Mouse (Mus musculus) small intestine, adult 2 months (tissue): ENCODE measurements around the gene Utp4. TPM values are rescaled to one million over a fixed set of nuclear protein-coding genes. Genes with fewer than 3 reads are reported as not detected.

ENCODE experiments used
- H3K27ac ChIP-seq: fragments of 200-500 bp; 2 replicates; pipeline ENCODE4 v1.5.1; 2012; ENCODE audit warnings: low read depth, low read length, control low read depth, inconsistent platforms; ENCODE audit not compliant: insufficient read depth
- H3K27me3 ChIP-seq: fragments of 200-500 bp; 2 replicates; pipeline ENCODE4 v1.6.1; 2012; ENCODE audit warnings: mild to moderate bottlenecking, moderate library complexity, low read length, inconsistent platforms; ENCODE audit not compliant: control insufficient read depth, insufficient read depth
- H3K36me3 ChIP-seq: fragments of 200-500 bp; 2 replicates; pipeline ENCODE4 v1.6.1; 2012; ENCODE audit warnings: mild to moderate bottlenecking, low read length, control low read depth, inconsistent platforms; ENCODE audit not compliant: control insufficient read depth, insufficient read depth
- H3K4me1 ChIP-seq: fragments of 200-500 bp; 2 replicates; pipeline ENCODE4 v1.6.1; 2012; ENCODE audit warnings: low read length, inconsistent platforms, mixed read lengths; ENCODE audit not compliant: control insufficient read depth, insufficient read depth, insufficient read length
- H3K4me3 ChIP-seq: fragments of 200-500 bp; 2 replicates; pipeline ENCODE4 v1.5.1; 2012; ENCODE audit warnings: low read depth, mild to moderate bottlenecking, control low read depth, inconsistent platforms, low read length, moderate library complexity
- CTCF ChIP-seq: fragments of 200-500 bp; IDR thresholded peaks from 2 replicates; pipeline ENCODE4 v1.5.1; 2012; ENCODE audit warnings: low read depth, mild to moderate bottlenecking, control low read depth, inconsistent platforms, low read length, moderate library complexity, mixed read lengths; ENCODE audit not compliant: insufficient replicate concordance, insufficient read length; ENCODE audit errors: extremely low read depth
- POLR2A ChIP-seq: fragments of 200-500 bp; IDR thresholded peaks from 2 replicates; pipeline ENCODE4 v1.6.1; 2012; ENCODE audit warnings: low read depth, mild to moderate bottlenecking, control low read depth, inconsistent platforms, low read length, moderate library complexity
- WGBS: fragments of 180-500 bp; shearing (Covaris S2); methylation state at CpG from one replicate; pipeline ENCODE4 v1.1.7; 2018; 5-methylcytosine and 5-hydroxymethylcytosine counted together
- polyA plus RNA-seq: library from polyadenylated mRNA; depleted of rRNA; stranded (reverse); fragments of >200 nt; gene quantifications from 2 replicates; pipeline ENCODE4 v1.2.3, GENCODE M21; 2012; rRNA removed

The Utp4 gene
- polyA plus RNA-seq, 1 experiment, result 7.7 TPM

GRCm38 (mm10) chr8:106959626-106960025 lies 66.2 kb downstream of the Utp4 start:
- TF ChIP-seq CTCF (no peak), POLR2A (no peak)
- Histone ChIP-seq H3K4me3 (no peak overlapping the region), H3K4me1 (no peaks in the 10 kb centered on the region), H3K27me3 (no peaks in the 10 kb centered on the region), H3K27ac (no peak overlapping the region), H3K36me3 (no peaks in the 10 kb centered on the region)
- 82% methylated on average over 2 of the region's 2 CpGs for WGBS

GRCm38 (mm10) chr8:106962322-106962721 lies 68.9 kb downstream of the Utp4 start:
- WGBS, result 77% methylated on average over 3 of the region's 3 CpGs
- no peak for TF ChIP-seq POLR2A
- TF ChIP-seq CTCF, result no peak
- Histone ChIP-seq H3K27me3 (no peaks in the 10 kb centered on the region), H3K4me3 (no peak overlapping the region), H3K4me1 (no peaks in the 10 kb centered on the region; the same call in 1 of the 2 replicates), H3K27ac (no peak overlapping the region), H3K36me3 (no peaks in the 10 kb centered on the region)

- 76% methylated on average over 6 of the region's 6 CpGs for WGBS
- Histone ChIP-seq H3K4me3 (no peak overlapping the region), H3K27ac (no peak overlapping the region), H3K4me1 (no peaks in the 10 kb centered on the region; the same call in 1 of the 2 replicates), H3K36me3 (no peaks in the 10 kb centered on the region), H3K27me3 (no peaks in the 10 kb centered on the region)
- no peak for TF ChIP-seq CTCF
- no peak for TF ChIP-seq POLR2A
Measured at GRCm38 (mm10) chr8:106963365-106963764, 69.9 kb downstream of the Utp4 start.

GRCm38 (mm10) chr8:106964573-106964972 lies 71.1 kb downstream of the Utp4 start:
- H3K4me1 ChIP-seq, result no peaks in the 10 kb centered on the region; the same call in 1 of the 2 replicates
- WGBS, result 48% methylated on average over 4 of the region's 4 CpGs
- H3K4me3 ChIP-seq, result no peak overlapping the region
- no peak overlapping the region for H3K27ac ChIP-seq
- H3K27me3 ChIP-seq, result no peaks in the 10 kb centered on the region
- H3K36me3 ChIP-seq, result no peaks in the 10 kb centered on the region
- TF ChIP-seq POLR2A (no peak), CTCF (no peak)

GRCm38 (mm10) chr8:106969964-106970363 lies 76.5 kb downstream of the Utp4 start:
- H3K4me3 ChIP-seq, result no peak overlapping the region
- no peak overlapping the region for H3K27ac ChIP-seq
- H3K36me3 ChIP-seq, result no peaks in the 10 kb centered on the region
- 75% methylated on average over 3 of the region's 3 CpGs for WGBS
- H3K27me3 ChIP-seq, result no peaks in the 10 kb centered on the region
- H3K4me1 ChIP-seq, result peaks cover 2% of the 10 kb centered on the region; the same call in 1 of the 2 replicates
- TF ChIP-seq CTCF (no peak), POLR2A (no peak)

- H3K4me1 ChIP-seq, result peaks cover 2% of the 10 kb centered on the region; the same call in 1 of the 2 replicates
- H3K27ac ChIP-seq, result no peak overlapping the region
- no peak for TF ChIP-seq CTCF
- no peak for TF ChIP-seq POLR2A
- WGBS, result 77% methylated on average over 5 of the region's 5 CpGs
- no peaks in the 10 kb centered on the region for H3K27me3 ChIP-seq
- H3K4me3 ChIP-seq, result no peak overlapping the region
- no peaks in the 10 kb centered on the region for H3K36me3 ChIP-seq
Measured at GRCm38 (mm10) chr8:106971916-106972315, 78.5 kb downstream of the Utp4 start.

Other genes with a start within 250 kb of the Utp4 start
- gene Tango6, start 210.6 kb upstream of the Utp4 start, polyA plus RNA-seq, result 1.2 and 2.1 TPM in 2 replicates
- gene Has3, start 23.4 kb upstream of the Utp4 start, polyA plus RNA-seq, result 0.17 and 0.52 TPM in 2 replicates
- gene Sntb2, start 42.1 kb downstream of the Utp4 start, polyA plus RNA-seq, result 2.1 and 2.7 TPM in 2 replicates
- gene Vps4a, start 137.6 kb downstream of the Utp4 start, polyA plus RNA-seq, result 7.2 and 14.9 TPM in 2 replicates
- 34.1 and 37.0 TPM in 2 replicates for gene Pdf, start 155.0 kb downstream of the Utp4 start, polyA plus RNA-seq
- 11.7 and 18.7 TPM in 2 replicates for gene Cog8, start 163.1 kb downstream of the Utp4 start, polyA plus RNA-seq
- 5.9 and 10.8 TPM in 2 replicates for gene Nip7, start 163.2 kb downstream of the Utp4 start, polyA plus RNA-seq
- gene Tmed6, start 172.0 kb downstream of the Utp4 start, polyA plus RNA-seq, result 7.1 and 88.2 TPM in 2 replicates
- gene Terf2, start 202.9 kb downstream of the Utp4 start, polyA plus RNA-seq, result 2.5 and 4.5 TPM in 2 replicates